Mouse (Mus musculus): Measurements from ENCODE around the gene Cdh4.

- TF ChIP-seq GATA1 (IDR thresholded peaks at IDR 0.05; ENCODE audit: borderline replicate concordance, low read length), result no peak
- no peak for TF ChIP-seq FLI1 (IDR thresholded peaks at IDR 0.05; ENCODE audit: low read length)
Observed at GRCm38 (mm10) chr2:179627563-179627962, 185.3 kb downstream of the Cdh4 start.
